Mouse (Mus musculus): ENCODE results near the gene Tulp1.
"Not testable (repeated sequence)": the region's sequence is repeated elsewhere in the genome, so short reads cannot be mapped to it uniquely, and the experiment has no call there.

Tulp1 gene

GRCm38 (mm10) chr17:28365122-28365521, at the start of gene Tulp1:
Tulp1 (minus strand) TSS chr17:28365222.
- DNase-seq (ENCODE audit: low read depth): no peak

- DNase-seq (ENCODE audit: low read depth): no peak
These were observed 46.4 kb upstream of the Tulp1 start for GRCm38 (mm10) chr17:28411381-28411960.

GRCm38 (mm10) chr17:28410731-28411130, 45.7 kb upstream of the Tulp1 start:
- no peak for DNase-seq (ENCODE audit: low read depth)

- peak; percentile 53 for DNase-seq (ENCODE audit: low read depth)
These were observed 43.4 kb upstream of the Tulp1 start for GRCm38 (mm10) chr17:28408251-28408918.

GRCm38 (mm10) chr17:28407418-28408250, 42.6 kb upstream of the Tulp1 start:
- DNase-seq (ENCODE audit: low read depth): peak; percentile 94

- no peak for DNase-seq (ENCODE audit: low read depth)
These were observed 41.4 kb upstream of the Tulp1 start for GRCm38 (mm10) chr17:28406471-28406870.

- not testable (repeated sequence) for DNase-seq (ENCODE audit: low read depth)
These were observed 39.7 kb upstream of the Tulp1 start for GRCm38 (mm10) chr17:28404745-28405144.

- DNase-seq (ENCODE audit: low read depth): no peak
These were observed 39.3 kb upstream of the Tulp1 start for GRCm38 (mm10) chr17:28404301-28404700.

GRCm38 (mm10) chr17:28394994-28395393, 30.0 kb upstream of the Tulp1 start:
- no peak for DNase-seq (ENCODE audit: low read depth)

GRCm38 (mm10) chr17:28394051-28394765, 29.2 kb upstream of the Tulp1 start:
- DNase-seq (ENCODE audit: low read depth): no peak

GRCm38 (mm10) chr17:28391568-28392432, 26.8 kb upstream of the Tulp1 start:
- no peak for DNase-seq (ENCODE audit: low read depth)

- no peak for DNase-seq (ENCODE audit: low read depth)
These were observed 23.5 kb upstream of the Tulp1 start for GRCm38 (mm10) chr17:28388534-28388933.

- DNase-seq (ENCODE audit: low read depth): peak; percentile 72
These were observed 21.3 kb upstream of the Tulp1 start for GRCm38 (mm10) chr17:28386150-28386905.

GRCm38 (mm10) chr17:28384298-28384697, 19.3 kb upstream of the Tulp1 start:
- peak; percentile 78 for DNase-seq (ENCODE audit: low read depth)

- no peak for DNase-seq (ENCODE audit: low read depth)
These were observed 15.2 kb upstream of the Tulp1 start for GRCm38 (mm10) chr17:28380255-28380654.

GRCm38 (mm10) chr17:28375592-28376061, 10.6 kb upstream of the Tulp1 start:
- DNase-seq (ENCODE audit: low read depth): peak; percentile 73

GRCm38 (mm10) chr17:28374494-28374893, 9.5 kb upstream of the Tulp1 start:
- no peak for DNase-seq (ENCODE audit: low read depth)

- DNase-seq (ENCODE audit: low read depth): peak; percentile 77
These were observed 8.8 kb upstream of the Tulp1 start for GRCm38 (mm10) chr17:28373821-28374220.

- DNase-seq (ENCODE audit: low read depth): no peak
These were observed 6.9 kb upstream of the Tulp1 start for GRCm38 (mm10) chr17:28371941-28372340.

GRCm38 (mm10) chr17:28371286-28371685, 6.3 kb upstream of the Tulp1 start:
- peak; percentile 28 for DNase-seq (ENCODE audit: low read depth)
